Mouse (Mus musculus) spleen, adult 2 months (tissue): ENCODE data around the gene Gm8653. TPM values are rescaled to one million over a fixed set of nuclear protein-coding genes. Genes with fewer than 3 reads are reported as not detected.
"Not testable (repeated sequence)": the region's sequence is repeated elsewhere in the genome, so short reads cannot be mapped to it uniquely, and the experiment has no call there.

Experiments
- DNase-seq, 2 experiments: peaks; one replicate each; pipeline versions ENCODE4 v3.0.0 to v3.0.0-alpha.2; 2012 to 2021; ENCODE audit warnings: low spot score in 2 of 2, low read depth in 1 of 2
- H3K27ac ChIP-seq: fragments of 200-500 bp; 2 replicates; pipeline ENCODE4 v1.5.1; 2012; ENCODE audit warnings: low read length, inconsistent platforms; ENCODE audit not compliant: insufficient read depth
- H3K27me3 ChIP-seq: fragments of 200-500 bp; 2 replicates; pipeline ENCODE4 v1.6.1; 2012; ENCODE audit warnings: mild to moderate bottlenecking, moderate library complexity, low read length, inconsistent platforms; ENCODE audit not compliant: control insufficient read depth, insufficient read depth
- H3K36me3 ChIP-seq: fragments of 200-500 bp; 2 replicates; pipeline ENCODE4 v1.6.1; 2012; ENCODE audit warnings: mild to moderate bottlenecking, low read length, inconsistent platforms; ENCODE audit not compliant: control insufficient read depth, insufficient read depth
- H3K4me1 ChIP-seq: fragments of 200-500 bp; 2 replicates; pipeline ENCODE4 v1.6.1; 2011; ENCODE audit warnings: inconsistent platforms; ENCODE audit not compliant: control insufficient read depth, insufficient read depth, insufficient read length
- H3K4me3 ChIP-seq: fragments of 200-500 bp; 2 replicates; pipeline ENCODE4 v1.5.1; 2011; ENCODE audit warnings: mild to moderate bottlenecking, inconsistent platforms; ENCODE audit not compliant: insufficient read depth, insufficient read length; ENCODE audit errors: extremely low read depth
- WGBS: fragments of 180-500 bp; shearing (Covaris S2); methylation state at CpG from one replicate; pipeline ENCODE4 v1.1.7; 2018; 5-methylcytosine and 5-hydroxymethylcytosine counted together
- polyA plus RNA-seq: library from polyadenylated mRNA; depleted of rRNA; stranded (reverse); fragments of >200 nt; gene quantifications from 2 replicates; pipeline ENCODE4 v1.2.3, GENCODE M21; 2012; rRNA removed

The Gm8653 gene
- not detected in 2 replicates for polyA plus RNA-seq

GRCm38 (mm10) chr7:22201164-22201563 is at the start of gene Gm8653:
Gm8653 (minus strand) TSS chr7:22201264.
- WGBS = no CpG with 5 or more reads among the region's 2 CpGs
- not testable (repeated sequence) for H3K27me3 ChIP-seq, DNase-seq, H3K27ac ChIP-seq, H3K36me3 ChIP-seq, H3K4me1 ChIP-seq, H3K4me3 ChIP-seq

- not testable (repeated sequence) for H3K27me3 ChIP-seq, H3K27ac ChIP-seq, H3K4me1 ChIP-seq, H3K4me3 ChIP-seq, DNase-seq, H3K36me3 ChIP-seq
- 11% methylated on average over 2 of the region's 2 CpGs for WGBS
Observed at GRCm38 (mm10) chr7:22229384-22229783, 28.3 kb upstream of the Gm8653 start, which contains the start of gene Gm8453. Gm8453 (minus strand) TSS chr7:22229484.

GRCm38 (mm10) chr7:22189077-22189476 is 12.0 kb downstream of the Gm8653 start, which contains the start of gene Vmn1r143:
Vmn1r143 (plus strand) TSS chr7:22189377.
- not testable (repeated sequence) for DNase-seq, H3K4me1 ChIP-seq, H3K27me3 ChIP-seq, H3K36me3 ChIP-seq, H3K27ac ChIP-seq, H3K4me3 ChIP-seq
- WGBS = no CpG with 5 or more reads among the region's 3 CpGs

GRCm38 (mm10) chr7:22163935-22164334 is 37.1 kb downstream of the Gm8653 start, which contains the start of gene Vmn1r142:
Vmn1r142 (minus strand) TSS chr7:22164035.
- not testable (repeated sequence) for H3K4me3 ChIP-seq, H3K27me3 ChIP-seq, H3K27ac ChIP-seq, DNase-seq, H3K36me3 ChIP-seq, H3K4me1 ChIP-seq
- WGBS = no CpG with 5 or more reads among the region's 3 CpGs

Other genes with a start within 250 kb of the Gm8653 start
- gene Vmn1r137, start 206.7 kb downstream of the Gm8653 start, polyA plus RNA-seq = not detected in 2 replicates
- gene Vmn1r138, start 172.4 kb downstream of the Gm8653 start, polyA plus RNA-seq = not detected in 2 replicates
- not detected in 2 replicates for gene Gm6176, start 145.0 kb downstream of the Gm8653 start, polyA plus RNA-seq
- gene Vmn1r139, start 132.2 kb downstream of the Gm8653 start, polyA plus RNA-seq = not detected in 2 replicates
- gene Gm16451, start 83.0 kb downstream of the Gm8653 start, polyA plus RNA-seq = not detected in 2 replicates
- not detected in 2 replicates for gene Gm10666, start 66.5 kb downstream of the Gm8653 start, polyA plus RNA-seq
- not detected in 2 replicates for gene Vmn1r142, start 37.2 kb downstream of the Gm8653 start, polyA plus RNA-seq
- not detected in 2 replicates for gene Vmn1r143, start 11.9 kb downstream of the Gm8653 start, polyA plus RNA-seq
- not detected in 2 replicates for gene Gm8453, start 28.2 kb upstream of the Gm8653 start, polyA plus RNA-seq
- not detected in 2 replicates for gene Gm4187, start 128.5 kb upstream of the Gm8653 start, polyA plus RNA-seq
- gene Gm8660, start 169.8 kb upstream of the Gm8653 start, polyA plus RNA-seq = not detected in 2 replicates
- gene Vmn1r148, start 212.3 kb upstream of the Gm8653 start, polyA plus RNA-seq = not detected in 2 replicates
- gene Vmn1r149, start 237.0 kb upstream of the Gm8653 start, polyA plus RNA-seq = not detected in 2 replicates